Mouse (Mus musculus) lung, embryonic 16.5 days (tissue): Measurements from ENCODE around the gene Acads. TPM values are rescaled to one million over a fixed set of nuclear protein-coding genes. Genes with fewer than 3 reads are reported as not detected.
"Not testable (repeated sequence)": the region's sequence is repeated elsewhere in the genome, so short reads cannot be mapped to it uniquely, and the experiment has no call there.

Source experiments
- ATAC-seq: fragments of 200-750 bp; cut with Nextera tagmentation; 2 replicates; pipeline ENCODE4 v1.8.0; 2017; ENCODE audit warnings: low read depth, mild to moderate bottlenecking, moderate library complexity
- H3K27ac ChIP-seq: fragments of 300-500 bp; sonication (generic); 2 replicates; pipeline ENCODE4 v1.5.1; 2014; ENCODE audit warnings: mild to moderate bottlenecking, control low read depth, low read length
- H3K27me3 ChIP-seq: fragments of 300-500 bp; sonication (generic); 2 replicates; pipeline ENCODE4 v1.6.1; 2014; ENCODE audit warnings: low read depth, low read length, mixed read lengths; ENCODE audit not compliant: control insufficient read depth, insufficient read depth
- H3K36me3 ChIP-seq: fragments of 300-500 bp; sonication (generic); 2 replicates; pipeline ENCODE4 v1.6.1; 2014; ENCODE audit warnings: low read length; ENCODE audit not compliant: control insufficient read depth, insufficient read depth
- H3K4me1 ChIP-seq: fragments of 300-500 bp; sonication (generic); replicated peaks from 2 replicates; pipeline ENCODE4 v1.6.1; 2014; ENCODE audit warnings: low read length, mixed read lengths; ENCODE audit not compliant: control insufficient read depth, insufficient read depth
- H3K4me2 ChIP-seq: fragments of 300-500 bp; sonication (generic); 2 replicates; pipeline ENCODE4 v1.6.1; 2014; ENCODE audit warnings: low read depth, low read length, control low read depth
- H3K4me3 ChIP-seq: fragments of 300-500 bp; sonication (generic); 2 replicates; pipeline ENCODE4 v1.5.1; 2014; ENCODE audit warnings: mild to moderate bottlenecking, low read length, control low read depth
- H3K9ac ChIP-seq: fragments of 300-500 bp; sonication (generic); 2 replicates; pipeline ENCODE4 v1.6.1; 2014; ENCODE audit warnings: low read length, control low read depth
- H3K9me3 ChIP-seq: fragments of 300-500 bp; sonication (generic); 2 replicates; pipeline ENCODE4 v1.6.1; 2016; ENCODE audit warnings: low read length; ENCODE audit not compliant: control insufficient read depth
- WGBS: fragments of 180-500 bp; shearing (Covaris S2); extraction: QIAGEN DNeasy Blood & Tissue Kit; methylation state at CpG from one replicate; pipeline ENCODE4 v1.1.7; 2014; 5-methylcytosine and 5-hydroxymethylcytosine counted together
- polyA plus RNA-seq: library from polyadenylated mRNA; unstranded; fragments of >200 nt; fragmentation: Nextera tagmentation; extraction: Ambion mirVana; gene quantifications from 2 replicates; pipeline ENCODE4 v1.2.1, GENCODE M21; 2015

Gene Acads
- polyA plus RNA-seq, 1 experiment from 2014 or later: 69.2 TPM

GRCm38 (mm10) chr5:115111156-115111555, 8.0 kb downstream of the Acads start:
- Histone ChIP-seq H3K4me1 (no peaks in the 10 kb centered on the region), H3K27ac (no peak overlapping the region), H3K27me3 (no peaks in the 10 kb centered on the region), H3K9ac (no peak overlapping the region), H3K9me3 (no peaks in the 10 kb centered on the region), H3K36me3 (peaks cover 15% of the 10 kb centered on the region; the same call in 1 of the 2 replicates), H3K4me3 (no peak overlapping the region), H3K4me2 (no peak overlapping the region)
- 84% methylated on average over 8 of the region's 8 CpGs for WGBS
- ATAC-seq: no peak

- H3K9me3 ChIP-seq, H3K36me3 ChIP-seq, H3K4me2 ChIP-seq, ATAC-seq, H3K27me3 ChIP-seq, H3K4me1 ChIP-seq, H3K27ac ChIP-seq, H3K9ac ChIP-seq, H3K4me3 ChIP-seq: not testable (repeated sequence)
- WGBS: 94% methylated on average over 23 of the region's 23 CpGs
Observed at GRCm38 (mm10) chr5:115103253-115103652, 15.9 kb downstream of the Acads start.

GRCm38 (mm10) chr5:115102231-115102630, 16.9 kb downstream of the Acads start:
- Histone ChIP-seq H3K9ac (no peak overlapping the region), H3K4me1 (no peaks in the 10 kb centered on the region), H3K9me3 (no peaks in the 10 kb centered on the region), H3K4me3 (no peak overlapping the region), H3K27me3 (no peaks in the 10 kb centered on the region), H3K4me2 (no peak overlapping the region), H3K27ac (no peak overlapping the region), H3K36me3 (peaks cover 13% of the 10 kb centered on the region)
- no peak for ATAC-seq
- WGBS: 81% methylated on average over 2 of the region's 2 CpGs

- Histone ChIP-seq H3K4me2 (no peak overlapping the region), H3K36me3 (peaks cover 28% of the 10 kb centered on the region), H3K4me1 (no peaks in the 10 kb centered on the region), H3K27ac (no peak overlapping the region), H3K9me3 (no peaks in the 10 kb centered on the region), H3K9ac (no peak overlapping the region), H3K27me3 (no peaks in the 10 kb centered on the region), H3K4me3 (no peak overlapping the region)
- 74% methylated on average over 6 of the region's 6 CpGs for WGBS
- ATAC-seq: no peak
Observed at GRCm38 (mm10) chr5:115100473-115100872, 18.7 kb downstream of the Acads start.

- H3K27me3 ChIP-seq: no peaks in the 10 kb centered on the region
- H3K36me3 ChIP-seq: peaks cover 30% of the 10 kb centered on the region
- 64% methylated on average over 9 of the region's 9 CpGs for WGBS
- no peaks in the 10 kb centered on the region for H3K9me3 ChIP-seq
- no peak overlapping the region for H3K4me2 ChIP-seq
- no peak overlapping the region for H3K27ac ChIP-seq
- no peak overlapping the region for H3K9ac ChIP-seq
- no peak overlapping the region for H3K4me3 ChIP-seq
- H3K4me1 ChIP-seq: no peaks in the 10 kb centered on the region
- no peak for ATAC-seq
Observed at GRCm38 (mm10) chr5:115099991-115100390, 19.2 kb downstream of the Acads start.

GRCm38 (mm10) chr5:115099530-115099929, 19.6 kb downstream of the Acads start:
- no peak overlapping the region for H3K9ac ChIP-seq
- H3K9me3 ChIP-seq: no peaks in the 10 kb centered on the region
- no peak overlapping the region for H3K4me3 ChIP-seq
- no peak for ATAC-seq
- H3K27ac ChIP-seq: no peak overlapping the region
- H3K4me2 ChIP-seq: no peak overlapping the region
- 81% methylated on average over 5 of the region's 5 CpGs for WGBS
- H3K36me3 ChIP-seq: peaks cover 30% of the 10 kb centered on the region
- H3K4me1 ChIP-seq: no peaks in the 10 kb centered on the region
- no peaks in the 10 kb centered on the region for H3K27me3 ChIP-seq

- WGBS: 98% methylated on average over 8 of the region's 8 CpGs
- no peak within 1 kb of the TSS for H3K9ac ChIP-seq
- no peak within 1 kb of the TSS for H3K4me2 ChIP-seq
- ATAC-seq: no peak
- no peak within 1 kb of the TSS for H3K4me3 ChIP-seq
- H3K9me3 ChIP-seq: no peaks in the 10 kb centered on the region
- H3K27me3 ChIP-seq: no peaks in the 10 kb centered on the region
- H3K27ac ChIP-seq: no peak within 1 kb of the TSS
- H3K36me3 ChIP-seq: peaks cover 30% of the 10 kb centered on the region
- H3K4me1 ChIP-seq: no peaks in the 10 kb centered on the region
Observed at GRCm38 (mm10) chr5:115098195-115098594, 21.0 kb downstream of the Acads start, which contains the start of gene Gm10401. Gm10401 (minus strand) TSS chr5:115098295.

GRCm38 (mm10) chr5:115091776-115092175, 27.4 kb downstream of the Acads start:
- WGBS: 92% methylated on average over 6 of the region's 6 CpGs
- no peak overlapping the region for H3K4me3 ChIP-seq
- H3K36me3 ChIP-seq: peaks cover 42% of the 10 kb centered on the region
- H3K4me1 ChIP-seq: no peaks in the 10 kb centered on the region
- ATAC-seq: no peak
- no peaks in the 10 kb centered on the region for H3K27me3 ChIP-seq
- H3K9ac ChIP-seq: no peak overlapping the region
- H3K4me2 ChIP-seq: no peak overlapping the region
- no peak overlapping the region for H3K27ac ChIP-seq
- no peaks in the 10 kb centered on the region for H3K9me3 ChIP-seq

- Histone ChIP-seq H3K9ac (no peak overlapping the region), H3K4me2 (no peak overlapping the region), H3K4me3 (no peak overlapping the region), H3K9me3 (no peaks in the 10 kb centered on the region), H3K27me3 (no peaks in the 10 kb centered on the region), H3K36me3 (peaks cover 40% of the 10 kb centered on the region), H3K27ac (no peak overlapping the region), H3K4me1 (no peaks in the 10 kb centered on the region)
- 70% methylated on average over 3 of the region's 3 CpGs for WGBS
- no peak for ATAC-seq
Observed at GRCm38 (mm10) chr5:115091015-115091414, 28.1 kb downstream of the Acads start.
